Mouse (Mus musculus): Measurements from ENCODE around the gene Adcy10.

DNA sequence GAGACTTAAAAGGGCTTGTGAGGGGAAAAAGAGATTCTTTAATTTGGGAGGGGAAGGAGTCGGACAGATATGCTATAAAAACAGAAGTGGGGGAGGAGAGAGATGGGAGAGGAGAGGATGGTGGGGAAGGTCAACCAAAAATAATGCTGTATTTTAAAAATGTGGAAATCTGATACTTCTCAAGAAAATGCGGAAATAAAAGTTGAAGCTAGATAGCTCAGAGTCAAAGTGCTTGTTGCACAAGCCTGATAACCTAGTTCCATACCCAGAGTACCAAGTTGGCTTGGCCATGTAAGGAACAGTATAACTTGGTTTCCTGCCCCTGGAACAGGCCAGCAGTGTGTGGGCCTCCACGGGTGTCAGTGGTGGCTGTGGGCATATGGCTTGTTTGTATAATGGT, 129.8 kb downstream of the Adcy10 start:
- TF ChIP-seq POLR2A (IDR thresholded peaks at IDR 0.05; ENCODE audit: insufficient read depth, low read length) (no peak), CTCF (IDR thresholded peaks at IDR 0.05; ENCODE audit: low read depth, low read length) (no peak), EP300 (IDR thresholded peaks at IDR 0.05; ENCODE audit: insufficient read depth, low read depth, low read length) (no peak)
